Mouse (Mus musculus): ENCODE data around the gene Vamp9.

Vamp9 gene

GRCm38 (mm10) chr5:99906181-99906956 lies at the start of gene Vamp9:
TSS of gene Vamp9 (plus strand) at chr5:99906254.
- peak; percentile 91 for DNase-seq (ENCODE audit: low read depth)

GRCm38 (mm10) chr5:99857106-99857637 lies 48.9 kb upstream of the Vamp9 start:
- DNase-seq (ENCODE audit: low read depth) = no peak

GRCm38 (mm10) chr5:99859637-99860433 lies 46.2 kb upstream of the Vamp9 start:
- no peak for DNase-seq (ENCODE audit: low read depth)

- no peak for DNase-seq (ENCODE audit: low read depth)
These were observed 44.2 kb upstream of the Vamp9 start for GRCm38 (mm10) chr5:99861816-99862215.

DNA sequence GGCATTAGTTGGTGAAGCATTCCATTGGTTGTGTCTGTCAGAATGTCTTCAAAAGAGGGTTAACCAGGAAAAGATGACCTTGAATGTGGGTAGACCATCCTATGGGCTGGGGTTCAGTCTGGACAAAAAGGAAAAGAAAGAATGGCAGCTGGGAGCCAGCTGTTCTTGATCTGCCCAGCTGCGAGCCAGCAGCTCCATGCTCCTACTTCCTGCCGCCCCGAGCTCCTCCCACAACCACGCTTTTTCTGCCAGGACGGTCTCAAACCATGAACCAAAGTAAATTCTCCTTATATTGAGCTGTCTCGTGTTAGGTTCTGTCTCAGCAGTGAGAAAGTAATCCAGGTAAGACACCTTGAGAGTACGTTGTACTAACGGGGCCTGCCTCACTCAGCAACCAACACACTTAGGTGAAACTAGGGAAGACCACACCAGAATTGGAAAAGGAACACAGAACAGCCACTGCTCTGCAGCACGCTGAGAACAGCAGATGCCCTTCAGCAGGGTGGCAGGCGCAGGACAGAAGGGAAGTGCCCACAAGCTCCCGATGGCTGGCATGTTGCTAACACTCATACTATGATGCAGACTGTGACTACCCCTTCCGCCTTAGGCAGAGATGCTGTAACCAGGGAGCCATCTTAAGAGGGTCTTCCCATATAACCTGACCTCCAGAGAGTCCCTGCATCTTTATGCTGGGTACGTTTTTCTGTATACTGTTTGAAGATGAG lies 42.2 kb upstream of the Vamp9 start:
- no peak for DNase-seq (ENCODE audit: low read depth)

DNA sequence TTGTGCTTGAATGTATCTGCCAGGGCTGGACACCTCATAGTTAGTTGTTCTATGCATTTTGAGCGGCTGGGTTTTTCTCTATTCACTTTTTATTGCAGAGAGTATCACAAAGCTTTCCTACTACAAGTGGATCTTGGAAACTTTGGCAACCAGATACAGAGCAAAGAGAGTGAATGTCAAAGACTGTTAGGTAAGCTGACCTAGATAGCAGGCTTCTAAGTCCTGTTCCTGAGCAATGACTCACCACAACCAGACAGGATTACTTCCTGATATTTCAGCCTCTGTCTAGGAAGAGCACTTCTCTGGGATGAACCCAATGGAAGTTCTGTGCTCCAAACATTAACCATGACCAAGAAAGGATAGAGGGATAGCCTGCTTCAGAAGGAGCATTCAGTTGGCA lies 40.3 kb upstream of the Vamp9 start:
- no peak for DNase-seq (ENCODE audit: low read depth)

DNA sequence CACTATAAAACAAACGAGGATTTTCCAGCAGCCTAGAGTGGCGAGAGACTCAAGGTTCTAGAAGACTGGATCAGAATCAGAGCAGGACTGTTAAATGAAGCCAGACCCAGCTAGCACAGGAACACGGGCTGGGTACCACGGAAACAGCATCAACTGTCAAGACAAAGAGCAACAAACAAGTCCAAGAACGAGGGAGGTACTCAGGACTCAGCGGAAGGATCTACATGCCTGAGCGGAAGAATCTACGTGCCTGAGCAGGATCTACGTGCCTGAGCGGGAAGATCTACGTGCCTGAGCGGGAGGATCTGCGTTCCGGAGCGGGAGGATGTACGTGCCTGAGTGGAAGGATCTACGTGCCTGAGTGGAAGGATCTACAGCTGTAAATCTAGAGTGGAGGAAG lies 37.8 kb upstream of the Vamp9 start:
- DNase-seq (ENCODE audit: low read depth) = no peak

DNA sequence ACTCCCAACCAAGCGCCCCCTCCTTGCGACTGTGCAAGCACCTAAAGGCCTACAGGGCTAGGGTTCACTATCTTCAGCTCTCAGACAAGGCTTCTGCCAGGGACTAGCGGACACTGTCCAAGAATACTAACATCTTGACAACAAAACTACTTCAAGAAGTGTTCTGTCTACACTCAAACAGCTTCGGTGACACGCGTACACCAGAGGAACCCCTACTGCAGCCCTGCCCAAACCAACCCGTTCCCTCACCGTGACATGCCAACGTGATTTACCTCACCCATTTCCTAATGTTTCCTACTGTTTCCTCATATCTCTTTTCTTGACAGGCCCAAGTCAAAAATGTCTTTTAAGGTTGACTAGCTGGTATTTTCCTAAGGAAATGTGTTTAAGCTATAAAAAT lies 37.1 kb upstream of the Vamp9 start:
- no peak for DNase-seq (ENCODE audit: low read depth)

DNA sequence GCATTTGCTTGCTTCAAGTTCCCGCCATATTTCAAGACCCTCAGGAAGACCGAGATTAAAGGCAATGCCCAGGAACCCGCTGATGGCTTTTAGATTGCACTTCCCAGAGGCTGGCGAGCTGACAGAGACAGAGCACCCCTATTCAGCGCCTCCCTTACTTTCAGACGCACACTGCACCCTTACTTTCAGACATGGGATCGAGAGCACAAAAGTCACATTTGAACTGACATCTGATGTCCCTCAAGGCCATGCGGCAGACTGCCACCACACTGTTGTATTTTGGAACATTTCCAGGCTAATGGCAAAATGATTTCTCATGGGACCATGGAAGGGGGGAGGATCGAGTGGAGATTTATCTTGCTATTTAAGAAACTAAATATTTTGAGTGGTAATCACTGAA lies 28.5 kb upstream of the Vamp9 start:
- DNase-seq (ENCODE audit: low read depth) = no peak

DNA sequence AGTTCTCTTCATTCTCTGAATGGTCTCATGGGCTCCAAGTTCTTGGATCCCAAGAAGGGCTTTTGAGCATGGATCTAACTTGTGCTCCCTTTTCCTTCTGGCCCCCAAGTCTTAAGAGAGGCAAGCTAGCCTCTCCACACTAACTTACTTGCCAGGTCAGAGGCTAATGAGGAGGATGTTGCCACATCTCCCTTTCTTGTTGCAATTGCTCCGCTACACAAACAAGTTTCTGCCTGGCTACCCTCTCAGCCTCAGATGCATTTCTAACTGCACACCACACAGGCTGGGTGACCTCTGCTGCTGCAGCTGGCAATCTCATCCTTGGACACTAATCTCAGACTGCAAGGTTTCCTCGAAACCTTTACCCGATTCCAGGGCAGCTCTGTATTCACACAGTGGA lies 23.6 kb upstream of the Vamp9 start:
- DNase-seq (ENCODE audit: low read depth) = no peak

DNA sequence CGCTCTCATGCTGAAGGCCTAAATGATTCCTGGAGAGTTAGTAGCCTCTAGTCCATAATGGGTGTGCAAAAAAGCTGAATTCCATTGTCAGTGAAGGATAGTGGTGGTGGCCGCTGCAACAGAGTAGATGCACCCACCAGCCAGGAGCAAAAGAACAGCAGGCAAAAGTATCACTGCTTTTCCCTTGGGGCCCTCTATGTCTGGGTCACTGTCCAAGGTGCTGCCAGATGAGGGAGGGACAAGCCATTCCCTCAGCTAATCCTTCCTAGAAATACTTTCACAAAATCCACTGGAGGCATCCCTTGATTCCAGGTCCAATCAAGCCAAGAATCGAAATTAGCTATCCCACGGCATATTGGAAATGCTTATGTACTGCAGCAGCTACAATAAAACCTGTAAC lies 22.0 kb upstream of the Vamp9 start:
- DNase-seq (ENCODE audit: low read depth) = no peak

DNA sequence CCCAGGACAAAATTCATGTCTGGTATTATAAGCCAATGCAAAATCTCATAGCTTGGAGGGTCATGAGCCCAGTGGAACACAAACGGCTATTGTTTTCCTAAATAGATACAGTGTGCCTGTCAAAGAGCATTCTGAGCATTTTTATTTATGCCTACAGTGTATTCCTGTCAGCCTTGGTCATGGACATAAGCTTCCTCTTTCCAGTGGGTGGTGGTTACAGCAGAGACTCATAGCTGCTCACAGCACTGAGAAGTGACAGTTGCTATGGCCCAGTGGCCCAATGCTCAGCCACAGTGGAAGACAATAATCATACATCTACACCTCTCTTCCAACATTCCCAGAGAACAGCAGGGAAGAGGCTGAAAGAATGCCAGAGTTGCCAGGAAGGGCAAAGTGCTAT lies 18.9 kb upstream of the Vamp9 start:
- DNase-seq (ENCODE audit: low read depth) = no peak

DNA sequence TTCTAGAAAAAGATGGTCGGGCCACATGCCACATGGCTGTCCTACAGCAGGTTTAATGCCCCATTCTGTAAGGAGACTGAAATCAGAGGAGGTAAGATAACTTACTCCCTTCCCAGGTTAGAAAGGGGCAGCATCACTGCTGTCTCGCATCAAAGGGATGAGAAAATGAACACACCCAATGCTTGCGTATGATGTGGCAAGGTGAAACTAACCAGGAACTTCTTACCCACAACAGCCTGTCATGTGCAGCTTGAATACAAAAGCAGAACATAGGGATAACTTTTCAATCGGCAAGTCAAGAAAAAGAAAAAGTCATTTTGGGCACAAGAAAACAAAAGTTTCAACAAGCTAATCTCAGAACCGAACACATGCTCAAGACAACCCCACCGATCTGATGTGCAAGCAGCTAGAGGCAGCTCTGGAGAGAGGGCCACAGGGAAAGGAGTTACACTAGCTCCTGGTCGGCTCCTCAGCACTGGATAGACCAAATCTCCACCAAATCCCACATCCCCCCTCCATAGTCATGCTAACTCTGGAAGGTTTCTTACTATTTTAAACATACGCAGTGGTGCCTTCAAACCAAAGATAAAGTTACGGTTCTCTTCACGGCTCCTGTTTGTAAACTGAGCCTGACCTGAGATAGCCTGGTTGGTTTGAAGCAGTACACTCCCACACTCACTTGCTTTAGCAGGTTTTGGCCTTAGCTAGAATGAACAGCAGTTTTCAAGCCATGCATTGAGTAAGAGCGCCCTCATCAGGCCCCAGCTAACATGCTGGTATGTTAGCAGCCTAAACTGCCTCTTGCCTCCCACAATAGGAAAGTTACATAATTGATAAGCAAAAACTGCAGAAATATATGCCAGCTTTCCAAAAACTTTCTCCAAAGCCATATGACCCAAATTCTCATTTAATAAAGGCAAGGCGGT lies 14.3 kb upstream of the Vamp9 start:
- no peak for DNase-seq (ENCODE audit: low read depth)

- peak; percentile 13 for DNase-seq (ENCODE audit: low read depth)
These were observed 6.0 kb upstream of the Vamp9 start for GRCm38 (mm10) chr5:99900041-99900440.

DNA sequence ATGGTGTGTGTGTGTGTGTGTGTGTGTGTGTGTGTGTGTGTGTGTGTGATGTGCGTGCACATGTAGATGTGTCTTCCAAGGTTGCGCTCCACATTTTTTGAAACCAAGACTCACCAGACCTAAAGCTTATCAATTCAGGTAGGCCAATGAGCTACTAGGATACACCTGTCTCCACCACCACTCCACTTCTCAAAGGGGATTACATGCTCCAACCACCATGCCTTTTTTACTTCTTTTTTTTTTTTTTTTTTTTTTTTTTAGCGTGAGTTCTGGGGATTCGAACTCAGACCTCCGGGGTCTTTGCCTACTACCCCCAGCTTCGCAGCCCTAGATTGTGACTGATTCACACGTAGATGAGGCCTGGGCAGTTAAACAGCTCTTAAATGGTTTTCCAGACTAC lies 323 bp upstream of the Vamp9 start:
- DNase-seq (ENCODE audit: low read depth) = no peak

- DNase-seq (ENCODE audit: low read depth) = no peak
These were observed 9.4 kb downstream of the Vamp9 start for GRCm38 (mm10) chr5:99915494-99915893.

- no peak for DNase-seq (ENCODE audit: low read depth)
These were observed 16.0 kb downstream of the Vamp9 start for GRCm38 (mm10) chr5:99922033-99922432.

DNA sequence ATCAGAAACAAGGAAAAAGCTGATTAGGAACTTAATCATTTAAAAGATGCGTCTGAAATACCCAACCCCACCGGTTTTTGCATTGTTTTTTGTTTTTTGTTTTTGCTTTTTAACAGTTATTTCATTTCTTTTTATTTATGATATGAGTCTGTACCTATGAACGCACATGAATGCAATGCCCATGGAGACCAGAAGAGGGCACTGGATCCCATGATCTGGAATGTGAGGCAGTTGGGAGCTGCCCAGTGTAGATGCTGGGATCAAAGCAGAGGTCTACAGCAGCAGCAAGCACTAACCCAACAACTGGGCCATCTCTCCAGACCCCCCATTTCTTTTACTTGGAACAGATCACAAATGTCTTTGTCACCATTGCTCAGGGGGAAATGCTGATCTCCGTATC lies 21.9 kb downstream of the Vamp9 start:
- peak; percentile 19 for DNase-seq (ENCODE audit: low read depth)

DNA sequence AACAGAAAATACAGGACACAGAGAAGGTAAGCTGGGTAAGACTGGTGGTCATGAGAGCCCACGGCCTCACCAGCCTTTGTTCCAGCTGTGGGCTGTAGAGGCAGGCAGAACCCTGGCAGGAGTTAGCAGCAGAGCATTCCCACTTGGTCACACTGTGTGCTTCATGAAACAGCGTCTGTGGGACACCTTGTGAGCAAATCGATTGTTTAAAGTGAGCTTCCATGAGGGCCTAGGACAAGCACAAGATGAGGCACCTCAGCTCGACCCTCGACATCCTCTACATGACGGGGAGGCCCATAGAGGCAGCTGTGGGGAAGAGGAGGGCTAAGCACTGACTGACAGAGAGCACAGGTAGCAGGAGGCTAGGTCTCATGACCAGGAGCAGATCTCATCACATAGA lies 25.9 kb downstream of the Vamp9 start:
- no peak for DNase-seq (ENCODE audit: low read depth)

DNA sequence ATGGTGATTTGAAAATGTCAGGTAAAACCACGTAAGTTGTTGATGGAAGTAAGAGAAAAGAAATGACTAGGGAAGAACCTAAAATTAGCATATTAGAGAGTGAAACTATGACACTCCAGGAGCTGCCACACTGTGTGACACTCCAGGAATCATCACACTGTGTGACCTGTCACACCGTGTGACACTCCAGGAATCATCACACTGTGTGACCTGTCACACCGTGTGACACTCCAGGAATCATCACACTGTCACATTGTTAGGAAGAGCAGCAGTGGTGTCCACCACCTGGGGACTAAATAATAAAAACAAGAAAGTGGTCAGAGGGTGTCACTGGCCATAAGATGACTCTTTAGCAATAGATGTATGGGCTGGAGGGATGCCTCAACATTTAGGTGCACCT lies 33.4 kb downstream of the Vamp9 start:
- DNase-seq (ENCODE audit: low read depth) = no peak

DNA sequence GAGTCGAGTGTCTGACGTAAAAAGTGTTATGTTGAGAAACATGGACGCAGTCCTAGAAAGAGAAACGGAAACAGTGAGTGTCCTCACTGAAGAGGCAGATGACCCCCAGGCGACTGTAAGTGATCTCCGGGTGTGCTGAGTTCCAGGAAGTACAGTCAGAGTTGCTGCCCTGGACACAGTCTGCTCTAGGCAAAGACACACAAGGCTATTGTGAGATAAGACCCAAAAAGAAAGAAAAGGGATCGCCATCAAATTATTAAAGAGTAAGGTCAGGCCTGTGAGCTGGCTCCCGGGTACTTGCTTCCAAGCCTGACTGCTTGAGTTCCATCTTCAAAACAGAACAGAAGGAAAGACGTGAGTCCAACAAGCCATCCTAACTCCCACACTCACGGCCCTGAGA lies 35.2 kb downstream of the Vamp9 start:
- DNase-seq (ENCODE audit: low read depth) = no peak
